7 mouse cellular contexts compared by ENCODE assay signal in genomic region chr6:113166661-113167251, GRCm38 (mm10). TPM values are rescaled to one million over a fixed set of nuclear protein-coding genes. Genes with fewer than 3 reads are reported as not detected.
DNase-seq lines count a peak whose midpoint lies in the region; ATAC-seq lines count a peak whose summit lies in the region.

No protein-coding gene starts in this region.

- peak; percentile 64 for ATAC-seq in megakaryocyte-erythroid progenitor cell, adult 5-6 weeks (replicated peaks; ENCODE audit: low FRiP score, low TSS enrichment, poor library complexity, severe bottlenecking)

- DNase-seq in MEL-GATA-1-ER (ENCODE audit: extremely low read depth, low read depth): peak; percentile 25
- peak; percentile 93 for DNase-seq in adrenal gland, postnatal 14 days
- peak; percentile 46 to 61 for DNase-seq in frontal cortex, postnatal 10 days (ENCODE audit: low spot score in 2 of 2)
- DNase-seq in heart, postnatal 36 days: peak; percentile 50 to 57
- DNase-seq in layer of hippocampus, postnatal 10 days (ENCODE audit: low spot score in 2 of 2): peak; percentile 39 to 56
- DNase-seq in urinary bladder, postnatal 10 days (ENCODE audit: low spot score): peak; percentile 25

- intact Hi-C loops in heart, postnatal 36 days (cut with DNase I): no loop called here

RNA-seq across cellular contexts. Expression of gene Lhfpl4, which starts 28.4 kb away (rescaled TPM):
- total RNA-seq in adrenal gland, postnatal 14 days (2021): 4.1 and 4.2 TPM in 2 replicates
- total RNA-seq in heart, postnatal 36 days (2021): under 1 TPM; 0.22 to 0.31 TPM
- total RNA-seq in layer of hippocampus, postnatal 10 days (2021): 10 to 100 TPM; 93.2 to 95.1 TPM
- 0.69 TPM in 1 of 2 replicates, not detected in the other for total RNA-seq in megakaryocyte-erythroid progenitor cell, adult 5-6 weeks (2014; fragmentation: Nextera tagmentation)
- total RNA-seq in megakaryocyte-erythroid progenitor cell, adult 5-6 weeks (2017): not detected in 2 replicates

Comparison
In these comparisons a context has a peak if more than half of its experiments do, and no peak if none do; other contexts are left out.
1. Peak in every context shown above with its lines: DNase-seq and ATAC-seq.
2. DNase-seq: peak in every context shown above with its lines; median percentile 93 in adrenal gland, postnatal 14 days; 54 in frontal cortex, postnatal 10 days; 54 in heart, postnatal 36 days; 48 in layer of hippocampus, postnatal 10 days; 25 in MEL-GATA-1-ER; 25 in urinary bladder, postnatal 10 days.
3. RNA of gene Lhfpl4, which starts 28.4 kb away (total RNA-seq): 93.2 to 95.1 TPM in layer of hippocampus, postnatal 10 days; 4.1 to 4.2 TPM in adrenal gland, postnatal 14 days, 0.22 to 0.31 TPM in heart, postnatal 36 days and 0.69 TPM in megakaryocyte-erythroid progenitor cell, adult 5-6 weeks; every median in the first group is over 10 times any median in the second.